Mouse (Mus musculus) bone marrow macrophage, adult 2 months (primary cell): ENCODE data around the gene Arhgef28. TPM values are rescaled to one million over a fixed set of nuclear protein-coding genes. Genes with fewer than 3 reads are reported as not detected.

Source experiments
- H3K27ac ChIP-seq: 2 replicates; pipeline ENCODE4 v1.5.1; 2012; ENCODE audit warnings: low read depth, low read length; ENCODE audit not compliant: insufficient read depth
- H3K4me1 ChIP-seq: 2 replicates; pipeline ENCODE4 v1.6.1; 2012; ENCODE audit warnings: low read length; ENCODE audit not compliant: control insufficient read depth, insufficient read depth
- H3K4me3 ChIP-seq: 2 replicates; pipeline ENCODE4 v1.5.1; 2012; ENCODE audit warnings: mild to moderate bottlenecking, low read length, moderate library complexity; ENCODE audit not compliant: insufficient read depth
- CTCF ChIP-seq: IDR thresholded peaks from 2 replicates; pipeline ENCODE4 v1.5.1; 2012; ENCODE audit warnings: low read depth, mild to moderate bottlenecking, low read length, moderate library complexity
- POLR2A ChIP-seq: IDR thresholded peaks from 2 replicates; pipeline ENCODE4 v1.6.1; 2012; ENCODE audit warnings: mild to moderate bottlenecking, low read depth, low read length, borderline replicate concordance
- polyA plus RNA-seq: library from polyadenylated mRNA; stranded (reverse); fragments of >200 nt; gene quantifications from 2 replicates; pipeline ENCODE4 v1.2.4, GENCODE M21; 2012; ENCODE audit not compliant: missing spikeins, insufficient read depth, insufficient read length

Gene Arhgef28
- polyA plus RNA-seq, 1 experiment, result not detected

DNA sequence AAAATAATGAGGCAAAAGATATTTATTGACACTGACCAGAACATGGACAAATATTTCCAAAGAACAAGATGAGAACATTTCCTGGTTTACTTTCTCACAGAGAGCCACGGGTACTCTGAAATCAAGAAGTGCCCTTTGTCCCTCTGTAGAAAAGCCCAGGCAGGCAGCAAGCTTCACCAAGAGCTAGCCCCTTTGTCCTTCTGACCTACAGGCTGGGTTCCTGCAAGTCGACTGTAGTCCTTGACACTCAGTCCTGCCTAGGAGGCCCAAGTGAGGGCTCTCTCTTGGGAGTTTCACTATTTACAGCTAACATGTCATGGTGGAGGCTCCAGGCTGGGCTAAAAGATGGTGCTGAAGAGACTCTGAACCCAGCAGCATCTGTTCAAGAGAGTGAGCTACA is 307.6 kb downstream of the Arhgef28 start:
- Histone ChIP-seq H3K4me3 (no peak overlapping the region), H3K27ac (no peak overlapping the region), H3K4me1 (no peaks in the 10 kb centered on the region)
- TF ChIP-seq CTCF, result no peak
- no peak for TF ChIP-seq POLR2A

DNA sequence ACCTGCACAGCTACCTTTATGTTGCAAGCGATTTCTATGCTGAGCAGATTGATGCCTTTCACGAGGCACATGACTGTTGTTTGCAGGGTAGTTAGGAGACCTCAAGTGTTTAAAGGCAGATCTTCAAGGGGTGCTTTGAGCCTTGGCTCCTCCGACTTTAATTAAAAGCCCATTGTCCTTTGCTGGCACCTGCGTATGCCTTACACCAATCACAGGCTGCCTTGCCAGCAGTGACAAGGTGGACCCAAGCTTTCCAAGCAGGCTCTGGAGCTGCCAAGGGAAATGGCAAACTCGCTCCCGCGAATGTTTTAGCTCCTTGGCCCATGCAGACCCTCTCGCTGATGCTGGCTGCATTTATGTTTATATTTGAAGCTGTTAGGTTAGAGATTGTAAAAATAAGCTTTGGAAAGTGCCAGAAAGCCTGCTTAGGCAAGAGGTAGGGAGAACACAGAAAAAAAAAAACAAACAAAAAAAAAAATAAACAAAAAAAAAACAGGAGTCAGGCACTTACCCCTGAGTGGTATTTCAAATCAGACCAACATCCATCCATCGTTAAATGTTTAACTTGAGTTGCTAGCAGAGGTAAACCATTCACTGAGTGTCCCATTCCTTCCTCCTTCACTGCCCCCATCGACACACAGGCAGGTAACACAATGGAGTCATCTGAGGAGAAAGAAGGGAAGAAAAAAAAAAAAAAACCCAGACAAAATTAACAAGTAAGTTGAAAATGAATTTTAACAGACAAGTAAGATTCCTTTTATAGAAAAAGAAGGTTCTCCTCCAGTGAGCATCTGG is 313.0 kb downstream of the Arhgef28 start:
- no peaks in the 10 kb centered on the region for H3K4me1 ChIP-seq
- H3K4me3 ChIP-seq, result no peak overlapping the region
- H3K27ac ChIP-seq, result no peak overlapping the region
- TF ChIP-seq CTCF (no peak), POLR2A (no peak)

DNA sequence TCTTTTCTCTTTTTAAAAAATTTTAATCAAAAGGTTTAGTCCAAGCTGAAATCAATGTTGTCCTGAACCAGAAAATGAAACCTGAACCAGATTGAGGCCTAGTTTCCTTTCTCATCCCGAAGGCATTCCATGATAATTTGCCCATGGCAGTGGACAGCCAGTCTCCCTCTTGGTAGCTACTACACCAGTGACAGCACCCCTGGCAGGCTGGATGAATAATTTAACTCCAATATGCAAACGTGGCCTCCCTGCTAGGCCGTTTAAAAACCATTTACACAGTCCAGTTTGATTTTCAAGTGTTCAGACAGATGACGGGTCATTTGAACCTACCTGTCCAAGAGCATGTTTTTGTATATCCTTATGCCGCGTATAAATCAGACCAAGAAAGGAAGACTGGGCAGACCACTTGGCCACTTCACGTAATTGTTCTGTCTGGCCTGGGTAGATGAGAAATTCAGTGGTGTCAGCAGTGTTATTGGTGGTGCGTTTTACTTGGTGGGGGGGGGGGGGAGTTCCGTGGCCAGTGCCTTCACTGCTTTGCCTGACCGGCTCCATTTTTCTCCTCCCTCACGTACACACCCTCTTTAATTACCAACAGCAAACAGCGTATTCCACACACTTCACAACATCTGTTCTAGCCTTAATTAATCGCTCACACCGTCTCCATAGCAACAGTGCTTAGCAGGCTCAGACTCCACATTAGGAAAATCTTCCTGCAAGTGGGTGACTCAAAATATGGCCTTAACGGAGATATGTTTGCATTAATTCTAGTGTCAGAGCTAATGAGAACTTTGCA is 314.0 kb downstream of the Arhgef28 start:
- Histone ChIP-seq H3K4me3 (no peak overlapping the region), H3K27ac (no peak overlapping the region), H3K4me1 (no peaks in the 10 kb centered on the region)
- TF ChIP-seq POLR2A (no peak), CTCF (no peak)

DNA sequence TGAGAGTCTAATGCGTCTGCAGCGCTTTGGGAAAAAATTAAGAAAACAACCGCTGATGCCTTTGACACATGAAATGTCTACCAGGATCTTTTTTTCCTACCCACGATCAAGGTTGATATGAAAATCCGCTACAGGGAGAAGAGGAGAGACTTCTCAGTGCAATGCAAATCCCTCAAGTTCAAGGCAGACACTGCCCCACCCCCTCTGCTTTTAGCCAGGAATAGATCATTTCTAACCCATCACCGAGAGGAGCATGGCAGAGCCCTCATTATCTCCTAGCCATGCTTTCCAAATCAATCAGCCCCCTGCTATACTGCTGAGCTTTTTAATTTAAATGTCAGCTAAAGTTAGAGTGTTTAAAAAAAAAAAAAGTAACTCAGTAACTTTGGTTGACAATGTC is 318.2 kb downstream of the Arhgef28 start:
- TF ChIP-seq CTCF (no peak), POLR2A (no peak)
- Histone ChIP-seq H3K27ac (no peak overlapping the region), H3K4me1 (no peaks in the 10 kb centered on the region), H3K4me3 (no peak overlapping the region)

DNA sequence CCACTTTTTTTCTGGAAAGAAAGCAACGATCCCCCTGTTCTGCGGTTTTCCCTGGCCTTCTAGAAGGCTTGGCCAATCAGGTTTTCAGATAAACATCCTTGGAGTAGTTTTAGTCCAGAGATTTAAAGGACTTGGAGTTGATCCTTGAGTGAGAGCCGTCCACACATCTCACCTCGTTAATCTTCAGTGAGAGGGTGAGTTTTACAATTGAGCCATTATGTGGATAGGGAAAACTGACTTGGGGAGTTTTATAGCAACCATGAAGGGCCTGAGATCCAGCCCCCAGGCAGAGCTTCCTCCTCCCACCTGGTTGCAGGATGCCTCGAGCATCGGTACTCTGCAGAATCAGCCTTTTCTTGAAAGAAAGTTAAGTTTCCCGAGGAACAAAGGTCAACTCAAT is 318.7 kb downstream of the Arhgef28 start:
- Histone ChIP-seq H3K27ac (no peak overlapping the region), H3K4me1 (no peaks in the 10 kb centered on the region), H3K4me3 (no peak overlapping the region)
- TF ChIP-seq CTCF (no peak), POLR2A (no peak)

DNA sequence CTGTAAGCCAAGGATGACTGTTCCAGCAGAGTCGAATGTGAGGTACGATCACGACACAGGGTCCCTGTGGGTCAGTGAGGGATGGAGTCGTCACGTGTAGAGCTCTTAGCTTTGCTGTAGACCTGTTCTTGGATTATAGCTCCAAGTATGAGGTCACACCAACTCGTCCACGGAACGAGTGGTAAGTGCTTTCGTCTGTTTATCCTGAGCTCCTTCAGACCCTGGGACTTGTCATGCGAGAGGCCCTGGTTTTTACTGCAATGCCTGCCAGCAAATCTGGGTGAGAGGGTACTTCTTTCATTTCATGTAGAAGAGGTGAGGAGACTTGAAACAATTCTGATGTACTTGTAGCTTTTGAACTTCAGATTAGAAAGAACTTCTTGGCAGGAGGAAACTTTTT is 322.6 kb downstream of the Arhgef28 start:
- Histone ChIP-seq H3K27ac (no peak overlapping the region), H3K4me1 (no peaks in the 10 kb centered on the region), H3K4me3 (no peak overlapping the region)
- TF ChIP-seq POLR2A (no peak), CTCF (no peak)

DNA sequence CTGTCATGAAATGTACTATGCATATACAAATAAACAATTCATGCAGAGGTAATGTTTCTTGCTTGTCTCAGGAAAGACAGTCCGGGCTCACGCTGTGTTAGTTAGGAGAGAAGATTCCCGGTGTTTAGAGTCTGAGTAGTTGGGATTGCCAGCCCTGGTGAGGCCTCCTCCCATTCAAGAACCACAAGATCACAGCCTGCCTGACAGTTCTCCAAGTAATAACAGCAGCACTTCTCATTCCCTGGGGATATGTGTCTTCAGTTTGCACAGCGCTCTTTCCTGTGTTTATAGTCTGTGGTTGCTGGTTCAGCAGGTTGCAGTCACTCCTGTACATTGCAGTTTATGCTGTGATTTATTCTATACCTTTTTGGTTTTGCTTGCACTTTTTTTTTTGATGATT is 329.8 kb downstream of the Arhgef28 start:
- TF ChIP-seq POLR2A (no peak), CTCF (no peak)
- no peak overlapping the region for H3K27ac ChIP-seq
- no peak overlapping the region for H3K4me3 ChIP-seq
- no peaks in the 10 kb centered on the region for H3K4me1 ChIP-seq

DNA sequence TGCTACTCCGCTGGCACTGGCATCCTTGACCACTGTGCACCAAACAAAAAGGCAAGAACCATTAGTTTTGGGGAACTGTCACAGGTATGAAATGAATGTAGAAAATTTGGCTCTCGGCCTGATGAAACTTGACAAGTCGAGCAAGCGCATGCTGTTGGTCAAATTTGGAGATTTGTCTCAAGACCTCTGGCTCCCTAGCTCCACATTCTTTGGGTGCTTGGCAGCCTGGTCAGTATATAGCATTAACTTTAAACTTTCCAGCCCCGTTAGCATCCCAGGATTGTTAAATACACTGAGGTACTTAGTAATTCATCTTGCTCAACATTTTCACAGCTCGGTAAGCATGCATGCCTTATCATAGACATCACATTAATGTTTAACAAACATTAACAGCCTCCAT is 330.2 kb downstream of the Arhgef28 start:
- no peak overlapping the region for H3K27ac ChIP-seq
- H3K4me1 ChIP-seq, result no peaks in the 10 kb centered on the region
- TF ChIP-seq CTCF (no peak), POLR2A (no peak)
- H3K4me3 ChIP-seq, result no peak overlapping the region

DNA sequence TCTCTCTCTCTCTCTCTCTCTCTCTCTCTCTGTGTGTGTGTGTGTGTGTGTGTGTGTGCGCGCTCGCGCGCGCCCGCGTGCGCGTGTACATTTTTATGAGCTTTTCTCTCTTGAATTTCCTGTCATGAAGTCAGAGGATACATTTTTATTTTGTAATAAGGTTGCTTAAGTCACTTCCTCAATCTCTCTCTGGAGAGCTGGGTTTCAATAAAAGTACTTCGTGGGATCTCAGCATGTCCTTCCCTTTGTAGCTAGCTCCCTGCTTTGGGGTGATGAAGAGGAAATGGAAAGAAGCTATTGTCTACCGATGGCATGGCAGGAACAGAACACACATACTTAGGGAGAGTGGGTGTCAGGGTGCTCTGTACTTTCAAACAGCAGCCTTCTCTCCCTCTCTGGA is 336.8 kb downstream of the Arhgef28 start:
- TF ChIP-seq CTCF (no peak), POLR2A (no peak)
- H3K27ac ChIP-seq, result peak overlapping the region; percentile 72
- no peak overlapping the region for H3K4me3 ChIP-seq
- peaks cover 14% of the 10 kb centered on the region for H3K4me1 ChIP-seq
